ENCODE assay signal across 8 mouse cellular contexts in the genomic region with DNA sequence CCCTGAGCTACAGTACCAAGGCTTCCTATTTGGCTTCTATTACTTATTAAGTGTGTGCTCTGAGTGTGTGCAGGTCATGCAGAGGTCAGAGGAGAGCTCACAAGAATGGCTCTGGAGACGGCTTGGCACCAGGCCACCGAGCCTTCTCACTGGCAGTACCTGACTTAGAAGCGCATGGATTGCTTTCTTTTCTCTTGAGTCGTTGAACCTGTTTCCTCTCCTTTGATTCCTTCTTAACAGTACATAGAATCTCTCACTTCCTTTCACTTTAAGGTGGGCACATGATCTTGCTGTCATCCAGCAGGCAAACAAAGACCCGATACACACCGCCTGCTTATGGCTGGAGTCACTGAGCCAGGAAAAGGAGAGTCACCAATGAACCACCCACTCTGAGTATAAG.
DNase-seq lines count a peak whose midpoint lies in the region; ATAC-seq lines count a peak whose summit lies in the region.

No protein-coding gene starts in this region.

- intact Hi-C loops in heart, postnatal 36 days (cut with DNase I) = no loop called here

- peak; percentile 73 for DNase-seq in urinary bladder, postnatal 14 days (ENCODE audit: low spot score)
- DNase-seq in urinary bladder, postnatal 10 days (ENCODE audit: low spot score) = no peak
- peak; percentile 18 to 41 for DNase-seq in heart, postnatal 36 days
- DNase-seq in layer of hippocampus, postnatal 14 days (ENCODE audit: low spot score in 2 of 2) = no peak
- DNase-seq in right cerebral cortex, postnatal 4 days = no peak
- DNase-seq in forebrain, embryonic 10.5 days (ENCODE audit: extremely low spot score, low spot score) = no peak
- no peak for DNase-seq in spleen, postnatal 10 days (ENCODE audit: low spot score in 2 of 2)

- no peaks in the 10 kb centered on the region for H3K36me3 ChIP-seq in lung, embryonic 15.5 days
- H3K36me3 ChIP-seq in forebrain, embryonic 10.5 days (replicated peaks) = no peaks in the 10 kb centered on the region

- no peak overlapping the region for H3K9ac ChIP-seq in lung, embryonic 15.5 days

- no peak overlapping the region for H3K4me2 ChIP-seq in lung, embryonic 15.5 days

- peak overlapping the region; percentile 62 for H3K27ac ChIP-seq in lung, embryonic 15.5 days
- no peak overlapping the region for H3K27ac ChIP-seq in forebrain, embryonic 10.5 days

- no peaks in the 10 kb centered on the region for H3K27me3 ChIP-seq in lung, embryonic 15.5 days
- H3K27me3 ChIP-seq in forebrain, embryonic 10.5 days (ENCODE audit: poor library complexity, severe bottlenecking) = no peaks in the 10 kb centered on the region

- H3K4me1 ChIP-seq in lung, embryonic 15.5 days = peaks cover 27% of the 10 kb centered on the region
- peaks cover 10% of the 10 kb centered on the region for H3K4me1 ChIP-seq in forebrain, embryonic 10.5 days

- peak; percentile 66 for ATAC-seq in lung, embryonic 15.5 days (ENCODE audit: borderline replicate concordance, extremely low read depth, low FRiP score, low TSS enrichment)

- H3K4me3 ChIP-seq in lung, embryonic 15.5 days = no peak overlapping the region
- H3K4me3 ChIP-seq in forebrain, embryonic 10.5 days = no peak overlapping the region

- H3K9me3 ChIP-seq in lung, embryonic 15.5 days = no peaks in the 10 kb centered on the region
- H3K9me3 ChIP-seq in forebrain, embryonic 10.5 days = no peaks in the 10 kb centered on the region

- WGBS in lung, embryonic 15.5 days = 25% methylated on average over 6 of the region's 6 CpGs
- WGBS in forebrain, embryonic 10.5 days = 73% methylated on average over 6 of the region's 6 CpGs

Comparison
In these comparisons a context has a peak if more than half of its experiments do, and no peak if none do; other contexts are left out.
1. DNase-seq: peak in urinary bladder, postnatal 14 days (single experiment) and heart, postnatal 36 days (2 of 2); none in urinary bladder, postnatal 10 days (single experiment), layer of hippocampus, postnatal 14 days (0 of 2), right cerebral cortex, postnatal 4 days (single experiment), forebrain, embryonic 10.5 days (single experiment) and spleen, postnatal 10 days (0 of 2).